Mouse (Mus musculus) right cerebral cortex, postnatal 14 days (tissue): ENCODE results near the gene 4922502D21Rik.

Source experiments
- DNase-seq: peaks from one replicate; pipeline ENCODE4 v3.0.0; 2022

The 4922502D21Rik gene

DNA sequence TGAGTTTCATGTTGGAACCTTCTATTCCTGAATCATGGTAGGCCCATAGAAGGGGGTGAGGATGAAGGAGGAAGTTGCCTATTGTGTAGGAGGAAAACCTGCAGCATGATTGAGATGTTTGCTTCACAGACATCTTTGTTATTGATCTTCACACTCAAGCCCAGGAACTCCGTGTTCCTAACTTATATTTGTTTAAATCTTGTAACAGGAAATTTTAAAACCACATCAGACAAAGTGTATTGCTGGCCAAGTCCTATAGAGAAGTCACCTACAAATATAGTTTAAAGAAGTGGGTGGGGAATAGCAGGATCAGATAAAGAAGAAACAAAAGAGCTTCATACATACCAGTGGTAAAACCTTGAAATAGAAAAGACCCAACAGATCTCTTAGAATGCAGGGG lies 27.4 kb downstream of the 4922502D21Rik start:
- no peak for DNase-seq

DNA sequence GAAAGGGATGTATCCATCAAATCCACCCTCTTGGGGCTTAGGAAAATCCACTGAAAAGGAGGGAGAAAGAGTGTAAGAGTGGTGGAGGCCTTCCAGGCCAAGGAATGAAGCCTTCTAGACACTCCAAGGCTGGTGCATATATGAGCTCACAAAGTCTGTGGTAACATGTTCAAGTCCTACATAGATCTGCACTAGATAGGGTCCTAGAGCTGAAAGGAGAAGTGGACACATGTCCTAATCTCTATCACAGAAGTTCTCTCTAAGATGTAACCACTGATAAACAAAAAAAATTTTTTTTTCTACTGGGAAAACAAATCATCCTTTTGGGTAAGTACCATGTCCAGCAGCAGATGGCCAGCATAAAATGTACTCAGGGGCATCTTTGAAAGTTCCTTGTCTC lies 42.9 kb downstream of the 4922502D21Rik start:
- no peak for DNase-seq

DNA sequence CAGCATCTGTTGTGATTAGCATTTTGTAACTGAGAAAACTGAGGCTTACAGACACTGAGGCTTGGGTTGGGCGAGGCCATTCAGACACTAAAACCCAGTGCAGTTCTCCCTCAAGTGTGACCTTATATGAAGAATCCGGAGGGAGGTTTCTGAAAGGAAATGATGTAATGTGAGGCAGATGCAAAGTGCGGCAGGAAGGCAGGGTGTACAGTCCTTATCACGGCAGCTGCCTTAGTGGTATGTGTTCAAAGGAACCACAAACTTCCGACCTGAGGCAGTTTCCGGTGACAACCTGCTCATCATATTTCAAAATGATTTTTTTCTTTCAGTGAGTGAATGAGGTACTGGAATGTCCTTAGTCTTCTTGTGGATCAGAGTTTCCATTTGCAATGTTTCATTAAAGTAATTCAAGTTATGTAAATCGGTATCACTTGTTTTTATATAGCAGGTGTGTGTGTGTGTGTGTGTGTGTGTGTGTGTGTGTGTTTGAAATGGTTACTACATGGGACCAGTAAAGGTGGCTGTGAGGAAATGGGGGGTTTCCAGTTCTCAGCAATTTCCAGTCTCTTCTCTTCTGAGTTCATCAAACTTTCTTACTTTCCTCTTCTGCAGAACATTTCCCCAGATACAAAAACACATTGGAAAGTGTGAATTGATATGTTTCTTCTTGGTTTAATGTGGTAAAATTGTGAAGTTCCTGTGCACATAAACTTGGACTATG lies 47.1 kb downstream of the 4922502D21Rik start:
- DNase-seq: no peak

- no peak for DNase-seq
Measured at GRCm38 (mm10) chr6:129283271-129283670, 48.3 kb downstream of the 4922502D21Rik start.

GRCm38 (mm10) chr6:129276483-129276882 lies 55.1 kb downstream of the 4922502D21Rik start:
- no peak for DNase-seq

DNA sequence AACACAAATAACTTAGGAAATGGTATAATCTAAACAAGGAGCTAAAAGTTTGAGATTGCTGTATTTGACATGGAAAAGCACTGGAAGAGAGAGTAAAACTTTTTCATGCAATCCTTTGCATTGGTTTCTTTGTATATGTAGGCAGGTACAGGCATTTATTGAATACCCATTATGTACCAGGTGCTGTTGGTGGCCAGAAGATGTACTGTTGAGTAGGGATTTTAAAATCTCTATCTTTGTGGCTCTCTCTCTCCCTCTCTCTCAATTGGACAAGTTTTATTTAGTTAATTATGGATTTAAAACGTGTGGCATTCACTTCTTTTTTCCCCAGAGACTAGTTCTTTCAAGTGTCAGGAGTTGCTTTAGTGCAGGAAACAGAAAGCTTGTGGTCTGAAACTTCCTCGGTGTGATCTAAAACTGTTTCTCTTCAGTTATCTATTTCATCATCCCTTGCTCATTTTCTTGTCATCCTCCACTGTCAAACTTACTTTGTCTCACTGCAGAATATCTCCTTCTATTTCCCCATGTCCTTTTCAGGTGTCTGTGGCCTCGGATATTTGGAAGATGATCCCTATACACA lies 55.9 kb downstream of the 4922502D21Rik start:
- no peak for DNase-seq

- no peak for DNase-seq
Measured at GRCm38 (mm10) chr6:129275220-129275619, 56.4 kb downstream of the 4922502D21Rik start, which contains the start of gene Cd69. Cd69 (minus strand) TSS chr6:129275436.

DNA sequence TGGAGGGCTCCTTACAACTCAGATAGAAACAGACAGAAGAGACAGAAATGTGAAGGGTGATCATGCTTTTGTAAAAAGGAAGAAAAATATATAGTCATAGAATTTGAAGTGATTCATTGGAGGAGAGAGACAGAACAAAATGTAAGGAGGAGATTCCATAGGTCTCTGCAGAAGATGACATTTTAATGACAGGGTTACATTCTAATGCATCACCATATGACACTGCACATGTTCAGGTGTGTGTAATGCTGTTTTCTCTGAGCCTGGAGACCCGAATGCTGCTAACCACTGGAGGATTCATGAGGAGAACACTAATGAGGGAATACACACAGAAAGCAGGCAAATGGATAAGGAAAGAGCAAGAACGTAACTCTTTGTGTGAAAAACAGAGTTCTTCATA lies 57.1 kb downstream of the 4922502D21Rik start:
- DNase-seq: no peak

DNA sequence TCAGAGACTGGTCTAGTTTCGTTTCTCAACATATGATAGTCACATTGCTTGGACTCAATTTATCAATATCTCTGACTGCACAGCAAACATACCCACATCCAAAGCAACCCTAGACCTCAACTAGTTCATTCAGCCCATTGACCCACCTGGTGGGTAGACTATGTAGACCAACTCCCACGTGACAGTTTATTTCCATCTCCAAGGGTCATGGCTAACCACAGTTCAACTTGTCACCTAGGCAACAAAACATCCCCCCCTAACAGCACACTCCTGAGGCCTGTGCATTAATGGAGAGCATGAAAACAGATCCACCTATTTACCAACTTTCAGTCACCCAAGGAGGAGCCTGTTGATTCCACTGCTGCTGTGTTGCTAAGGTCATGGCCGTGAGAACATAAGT lies 57.9 kb downstream of the 4922502D21Rik start:
- no peak for DNase-seq
